Mouse (Mus musculus): ENCODE measurements around the gene Tcp11.

The Tcp11 gene

GRCm38 (mm10) chr17:28080045-28080816, at the start of gene Tcp11:
Tcp11 (minus strand) TSS chr17:28080639.
- no peak for DNase-seq

GRCm38 (mm10) chr17:28129796-28130195, 49.4 kb upstream of the Tcp11 start:
- no peak for DNase-seq

GRCm38 (mm10) chr17:28124368-28124767, 43.9 kb upstream of the Tcp11 start:
- DNase-seq = no peak

GRCm38 (mm10) chr17:28123627-28124026, 43.2 kb upstream of the Tcp11 start:
- DNase-seq = no peak

DNA sequence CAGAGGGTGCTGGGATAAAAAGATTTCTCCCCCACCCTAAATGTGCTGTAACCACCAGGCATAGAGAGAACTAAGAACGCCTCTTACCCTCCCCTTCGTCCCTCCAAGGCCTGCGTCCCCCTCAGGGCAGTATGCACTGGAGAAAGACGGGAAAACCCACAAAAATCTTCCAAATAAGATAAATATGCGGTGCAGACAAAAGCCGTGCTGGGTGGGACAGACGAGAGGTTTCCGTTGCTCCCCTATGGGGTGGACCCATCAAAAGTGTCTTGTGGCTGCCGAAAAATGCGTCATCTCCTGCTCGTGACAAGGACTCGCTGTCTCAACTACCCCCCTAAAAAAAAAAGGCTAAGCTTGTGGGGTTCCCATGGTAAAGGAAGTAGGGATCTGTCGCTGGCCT, 42.5 kb upstream of the Tcp11 start:
- no peak for DNase-seq

GRCm38 (mm10) chr17:28120460-28120859, 40.0 kb upstream of the Tcp11 start:
- DNase-seq = no peak

DNA sequence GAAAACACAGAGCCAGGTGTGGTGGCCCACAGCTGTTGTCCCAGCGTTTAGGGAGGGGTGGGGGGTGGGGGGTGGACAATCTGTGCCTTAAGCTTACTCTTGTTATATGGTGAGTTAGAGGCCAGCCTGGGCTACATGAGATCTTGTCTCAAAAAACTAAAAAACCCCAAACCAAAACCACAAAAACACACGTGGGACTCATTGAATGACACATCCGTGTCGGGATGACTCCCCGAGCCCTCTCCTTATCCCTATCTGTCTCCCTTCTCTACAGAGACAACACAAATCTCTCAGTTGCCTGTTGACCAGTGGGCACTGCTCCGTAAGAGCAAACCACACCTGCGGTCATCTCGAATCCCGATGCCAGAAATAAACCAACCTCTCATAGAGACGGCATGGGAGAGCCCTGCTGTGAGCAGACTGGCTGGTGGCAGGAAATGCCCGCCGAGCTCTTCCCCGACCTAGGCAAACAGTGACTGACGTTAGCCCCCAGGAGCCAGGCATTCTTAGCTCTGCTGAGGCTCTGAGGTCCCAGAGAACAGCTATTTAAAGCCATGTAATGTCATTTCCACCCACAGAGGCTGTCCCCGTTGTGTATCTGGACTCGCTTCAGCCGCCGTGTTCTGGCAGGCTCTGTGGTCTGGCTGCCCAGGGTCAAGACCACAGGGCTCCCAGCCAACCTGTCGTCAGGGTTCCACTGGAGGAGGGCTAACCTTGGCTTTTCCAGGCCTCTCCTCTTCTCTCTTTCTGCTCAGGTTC, 37.2 kb upstream of the Tcp11 start:
- DNase-seq = peak; percentile 14

DNA sequence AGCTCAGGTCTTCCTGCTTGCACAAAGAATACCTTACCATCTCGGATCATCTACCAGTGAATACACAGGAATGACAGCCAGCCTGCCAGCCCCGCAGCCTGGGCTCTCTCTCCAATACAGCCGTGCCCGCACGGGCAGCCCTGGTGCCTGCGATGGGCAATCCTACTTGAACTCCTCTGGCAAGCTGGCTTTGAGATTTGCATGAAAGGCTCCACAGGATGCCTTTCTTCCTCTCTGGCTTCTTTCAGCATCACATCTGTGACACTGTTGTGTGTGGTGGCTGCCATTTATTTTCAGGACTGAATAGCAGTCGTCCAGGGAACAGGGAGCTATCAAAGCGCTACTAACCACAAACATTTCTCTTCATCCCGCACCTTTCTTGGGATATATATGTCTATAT, 35.9 kb upstream of the Tcp11 start:
- DNase-seq = no peak

- no peak for DNase-seq
Measured at GRCm38 (mm10) chr17:28112266-28112665, 31.8 kb upstream of the Tcp11 start.

DNA sequence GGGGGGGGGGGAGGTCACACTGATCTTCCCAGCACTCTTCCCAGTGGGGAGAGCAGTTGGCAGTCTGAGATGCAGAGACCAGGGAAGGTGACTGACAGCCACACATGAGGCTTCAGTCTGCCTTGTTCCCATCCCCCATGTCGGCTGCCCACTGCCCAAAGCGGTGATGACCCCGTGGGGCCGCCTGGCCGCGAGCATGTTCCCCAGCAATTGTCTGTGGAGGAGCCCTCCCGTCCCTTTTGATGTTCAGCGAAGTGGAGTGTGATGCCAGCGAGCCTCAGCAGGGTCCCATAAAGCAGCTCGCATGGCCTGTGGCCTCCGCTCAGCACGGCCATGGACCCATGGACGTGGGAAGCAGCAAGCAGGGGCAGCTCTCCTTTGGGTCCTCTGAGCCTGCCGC, 26.8 kb upstream of the Tcp11 start:
- DNase-seq = no peak

GRCm38 (mm10) chr17:28106352-28106751, 25.9 kb upstream of the Tcp11 start:
- no peak for DNase-seq

GRCm38 (mm10) chr17:28104416-28104815, 24.0 kb upstream of the Tcp11 start:
- DNase-seq = no peak

DNA sequence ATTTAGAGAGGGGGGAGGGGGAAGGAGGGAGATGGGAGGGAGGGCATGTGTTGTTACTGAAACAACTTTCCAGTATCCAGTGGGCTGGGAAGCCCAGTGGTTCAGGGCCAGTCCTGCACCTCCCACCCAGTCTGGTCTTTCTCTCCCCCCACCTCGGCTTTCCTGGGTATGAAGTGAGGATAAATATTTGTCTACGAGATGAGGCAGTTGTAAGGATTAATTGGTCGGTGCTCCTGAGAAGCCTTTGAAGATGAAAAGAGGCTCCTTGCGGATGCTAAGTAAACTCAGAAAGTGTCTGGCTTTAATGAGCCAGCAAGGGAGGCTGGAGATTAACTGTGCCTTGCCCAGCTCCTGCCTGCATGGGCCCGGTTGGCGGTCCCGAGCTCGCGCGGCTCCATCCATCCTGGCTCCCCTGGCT, 21.5 kb upstream of the Tcp11 start:
- DNase-seq = no peak

DNA sequence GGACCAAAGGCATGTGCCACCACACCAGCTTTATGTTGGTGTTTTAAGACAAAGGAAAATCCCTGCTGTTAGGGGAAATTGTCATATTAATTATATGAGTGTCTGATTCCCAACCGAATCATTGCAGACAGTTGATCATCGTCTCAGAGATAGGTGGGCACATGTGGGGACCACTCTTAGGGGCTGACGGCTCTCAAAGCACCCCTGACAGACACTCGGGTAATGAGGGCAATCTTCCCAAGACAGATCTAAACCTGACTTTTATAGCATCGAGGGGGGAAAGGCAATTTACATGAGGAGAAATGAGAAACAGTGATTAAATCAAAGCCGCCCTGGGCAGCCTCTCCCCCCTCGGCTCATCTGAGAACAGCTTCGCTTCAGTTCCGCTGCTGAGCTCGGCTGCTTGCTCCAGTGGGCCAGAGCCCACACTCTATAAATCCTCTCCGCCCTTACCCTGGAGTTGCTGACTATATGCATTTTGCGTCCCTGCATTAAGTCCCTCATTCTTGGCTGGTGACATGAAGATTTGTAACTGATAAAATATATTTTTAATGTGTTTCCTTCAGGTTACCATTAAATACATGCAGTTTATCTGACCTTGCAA, 20.9 kb upstream of the Tcp11 start:
- DNase-seq = no peak

DNA sequence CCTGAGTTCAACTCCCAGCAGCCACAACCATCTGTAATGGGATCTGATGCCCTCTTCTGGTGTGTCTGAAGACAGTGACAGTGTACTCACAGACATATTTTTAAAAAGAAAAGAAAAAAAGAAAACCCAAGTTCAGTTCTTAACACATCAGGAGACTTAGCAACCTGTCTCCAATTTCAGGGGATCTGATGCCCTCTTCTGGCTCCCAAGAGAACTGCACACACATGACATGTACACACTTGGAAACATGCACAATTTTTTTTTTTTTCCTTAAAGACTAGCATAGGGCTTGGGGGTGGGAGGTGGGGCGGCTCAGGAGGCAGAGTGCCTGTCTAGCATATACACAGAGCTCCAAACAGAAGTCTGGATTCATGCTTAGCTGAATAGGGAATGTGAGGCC, 20.2 kb upstream of the Tcp11 start:
- no peak for DNase-seq

GRCm38 (mm10) chr17:28099086-28099485, 18.6 kb upstream of the Tcp11 start:
- DNase-seq = no peak

DNA sequence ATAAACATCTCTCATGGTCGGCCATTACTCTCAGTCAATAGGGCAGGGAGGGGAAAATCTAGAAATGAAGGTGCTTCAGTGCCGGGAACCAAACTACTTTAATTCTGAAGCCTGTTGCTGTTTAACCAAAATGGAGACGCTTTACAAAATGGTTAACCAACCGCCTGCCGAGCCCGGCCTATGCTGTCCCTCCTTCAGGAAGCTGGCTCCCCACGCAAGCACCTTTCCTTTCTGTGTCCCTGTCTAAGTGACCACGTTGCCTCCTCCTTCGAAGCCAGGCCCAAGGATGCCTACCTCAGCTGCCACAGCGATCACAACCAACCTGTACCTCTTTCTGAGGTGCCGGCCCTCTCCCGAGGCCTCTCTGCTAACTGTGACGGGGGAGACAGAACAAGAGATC, 16.9 kb upstream of the Tcp11 start:
- DNase-seq = no peak

GRCm38 (mm10) chr17:28096418-28096817, 16.0 kb upstream of the Tcp11 start:
- DNase-seq = no peak

GRCm38 (mm10) chr17:28093837-28094236, 13.4 kb upstream of the Tcp11 start:
- DNase-seq = no peak

DNA sequence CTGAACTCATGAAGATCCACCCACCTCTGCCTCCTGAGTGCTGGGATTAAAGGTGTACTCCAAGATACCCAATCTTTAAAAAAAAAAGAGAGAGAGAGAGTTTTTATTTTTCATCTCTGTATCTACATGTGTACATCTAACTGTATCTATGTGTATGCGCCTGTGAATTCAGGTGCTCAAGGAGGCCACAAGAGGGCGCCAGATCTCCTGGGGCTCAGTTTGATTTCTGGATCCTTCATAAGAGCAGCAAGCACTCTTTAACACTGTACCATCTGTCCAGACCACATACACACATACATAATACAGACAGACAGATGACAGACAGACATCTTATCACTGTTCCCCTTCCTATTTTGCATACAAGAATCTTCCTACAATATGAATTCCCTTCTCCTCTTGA, 11.9 kb upstream of the Tcp11 start:
- no peak for DNase-seq

GRCm38 (mm10) chr17:28088718-28089117, 8.3 kb upstream of the Tcp11 start:
- no peak for DNase-seq

GRCm38 (mm10) chr17:28087430-28087829, 7.0 kb upstream of the Tcp11 start:
- no peak for DNase-seq

DNA sequence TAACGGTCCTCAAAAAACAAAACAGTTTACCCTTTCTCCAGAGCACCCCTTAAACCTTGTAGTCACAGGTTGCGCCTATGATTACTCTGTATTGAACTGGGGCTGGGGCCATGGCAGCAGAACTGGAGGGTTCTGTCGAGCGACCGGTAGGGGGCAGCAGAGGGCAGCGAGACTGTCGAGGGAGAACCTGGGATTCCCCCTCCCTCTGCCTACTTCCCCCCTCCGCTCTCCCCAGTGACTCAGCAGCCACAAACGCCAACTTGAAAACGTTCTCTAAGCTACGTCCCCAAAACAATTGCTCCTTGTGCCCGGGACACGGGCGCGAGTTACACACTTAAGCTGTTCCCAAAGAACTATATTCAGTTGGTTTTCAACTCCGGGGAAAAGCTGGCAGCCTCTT, 4.5 kb upstream of the Tcp11 start:
- DNase-seq = peak; percentile 71

DNA sequence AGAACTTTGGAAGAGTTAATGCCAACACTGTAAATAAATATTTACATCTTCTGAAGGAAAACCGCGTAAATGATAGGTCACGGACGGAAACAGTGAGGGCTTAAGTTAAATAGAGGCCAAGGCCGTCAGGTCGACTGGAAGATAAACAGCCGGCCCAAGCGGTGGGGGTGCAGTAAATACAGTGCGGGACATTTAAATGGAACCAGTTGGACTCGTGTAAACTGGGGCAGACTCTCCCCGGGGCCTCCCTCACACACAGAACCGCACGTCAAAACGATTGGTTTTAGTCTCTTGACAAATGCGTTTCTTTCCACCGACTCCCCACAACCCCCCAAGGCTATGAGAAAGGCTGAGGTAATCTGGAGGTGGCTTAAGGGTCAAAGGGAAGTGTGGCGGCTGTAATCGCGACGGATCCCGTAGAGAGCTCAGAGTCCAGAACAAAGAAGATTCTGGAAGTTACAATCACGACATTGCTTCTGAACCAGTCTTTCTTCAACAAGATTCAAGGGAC, 4.0 kb upstream of the Tcp11 start:
- DNase-seq = no peak
